Comparison of ENCODE assay signal across 8 mouse cellular contexts in genomic region chr9:62343904-62344491, GRCm38 (mm10). TPM values are rescaled to one million over a fixed set of nuclear protein-coding genes. Genes with fewer than 3 reads are reported as not detected.
DNase-seq lines count a peak whose midpoint lies in the region; ATAC-seq lines count a peak whose summit lies in the region.

No protein-coding gene starts in this region.

- peak overlapping the region; percentile 99 for H3K9ac ChIP-seq in intestine, embryonic 16.5 days (ENCODE audit: low read depth, low read length)
- peak overlapping the region; percentile 94 for H3K9ac ChIP-seq in midbrain, embryonic 12.5 days (replicated peaks)

- DNase-seq in adipocyte (ENCODE audit: low spot score) = peak; percentile 47
- peak; percentile 62 for DNase-seq in cerebellum, postnatal 36 days
- peak; percentile 54 to 69 for DNase-seq in gastrocnemius, postnatal 4 days (ENCODE audit: low spot score in 2 of 2)
- DNase-seq in limb, embryonic 10.5 days (ENCODE audit: low spot score) = peak; percentile 81
- DNase-seq in spleen, adult 18-20 months = peak; percentile 63 to 77

- no peaks in the 10 kb centered on the region for H3K9me3 ChIP-seq in intestine, embryonic 16.5 days (ENCODE audit: control insufficient read depth, low read length)
- H3K9me3 ChIP-seq in limb, embryonic 10.5 days (replicated peaks) = no peaks in the 10 kb centered on the region
- H3K9me3 ChIP-seq in midbrain, embryonic 12.5 days = no peaks in the 10 kb centered on the region

- H3K36me3 ChIP-seq in intestine, embryonic 16.5 days (ENCODE audit: control insufficient read depth, insufficient read depth, low read length) = no peaks in the 10 kb centered on the region
- peaks cover 14% of the 10 kb centered on the region for H3K36me3 ChIP-seq in limb, embryonic 10.5 days
- no peaks in the 10 kb centered on the region for H3K36me3 ChIP-seq in midbrain, embryonic 12.5 days

- peak; percentile 18 for ATAC-seq in intestine, embryonic 16.5 days
- peak; percentile 13 for ATAC-seq in midbrain, embryonic 12.5 days (ENCODE audit: low FRiP score, low read depth)
- no peak for ATAC-seq in activated CD4-positive, CD25-positive, alpha-beta regulatory T cell, adult 4 months

- under 1% methylated on average over 49 of the region's 52 CpGs for WGBS in intestine, embryonic 16.5 days
- WGBS in limb, embryonic 10.5 days = under 1% methylated on average over 52 of the region's 52 CpGs
- 1% methylated on average over 52 of the region's 52 CpGs for WGBS in midbrain, embryonic 12.5 days

- H3K4me1 ChIP-seq in intestine, embryonic 16.5 days (ENCODE audit: control insufficient read depth, insufficient read depth, low read length) = peaks cover 39% of the 10 kb centered on the region
- H3K4me1 ChIP-seq in limb, embryonic 10.5 days = peaks cover 56% of the 10 kb centered on the region
- H3K4me1 ChIP-seq in midbrain, embryonic 12.5 days = peaks cover 43% of the 10 kb centered on the region

- H3K4me2 ChIP-seq in intestine, embryonic 16.5 days (ENCODE audit: low read depth, low read length) = peak overlapping the region; percentile 87
- peak overlapping the region; percentile 84 for H3K4me2 ChIP-seq in midbrain, embryonic 12.5 days (replicated peaks)

- H3K27ac ChIP-seq in intestine, embryonic 16.5 days (ENCODE audit: low read length) = peak overlapping the region; percentile 98
- peak overlapping the region; percentile 100 for H3K27ac ChIP-seq in limb, embryonic 10.5 days
- peak overlapping the region; percentile 99 for H3K27ac ChIP-seq in midbrain, embryonic 12.5 days (replicated peaks)

- H3K4me3 ChIP-seq in intestine, embryonic 16.5 days (ENCODE audit: low read length) = peak overlapping the region; percentile 91
- H3K4me3 ChIP-seq in limb, embryonic 10.5 days = peak overlapping the region; percentile 93
- peak overlapping the region; percentile 88 for H3K4me3 ChIP-seq in midbrain, embryonic 12.5 days

- H3K27me3 ChIP-seq in intestine, embryonic 16.5 days (replicated peaks; ENCODE audit: control insufficient read depth, insufficient read depth, low read length) = no peaks in the 10 kb centered on the region
- H3K27me3 ChIP-seq in limb, embryonic 10.5 days (ENCODE audit: low read depth, poor library complexity, severe bottlenecking) = no peaks in the 10 kb centered on the region
- no peaks in the 10 kb centered on the region for H3K27me3 ChIP-seq in midbrain, embryonic 12.5 days

RNA-seq across cellular contexts. Expression of gene Anp32a, which starts 2.9 kb away (rescaled TPM):
- 100 to 1,000 TPM; 119 to 134 TPM for total RNA-seq in gastrocnemius, postnatal 4 days (2021)
- polyA plus RNA-seq in intestine, embryonic 16.5 days (2015; fragmentation: Nextera tagmentation; extraction: Ambion mirVana) = 146 and 206 TPM in 2 replicates
- polyA plus RNA-seq in limb, embryonic 10.5 days (2016; fragmentation: Nextera tagmentation; extraction: Ambion mirVana) = 240 and 246 TPM in 2 replicates
- 182 and 184 TPM in 2 replicates for polyA plus RNA-seq in midbrain, embryonic 12.5 days (2016; fragmentation: Nextera tagmentation; extraction: Ambion mirVana)
- polyA plus RNA-seq in activated CD4-positive, CD25-positive, alpha-beta regulatory T cell, adult 4 months (2017; shearing (Covaris generic)) = 100 to 1,000 TPM; 108 to 132 TPM
